Mouse (Mus musculus) adrenal gland (tissue): ENCODE measurements at regions not wholly inside any gene's neighbourhood (a gene's known extent, or its start where the extent isn't known, plus 50 kb on each side); places are given as distances from the start of the nearest gene placed in this dataset.

ENCODE experiments used
- intact Hi-C: fragments of 180-260 bp; cut with DNase I; formaldehyde crosslinking; loops from one replicate; pipeline ENCODE4 v1.15.1; 2025

DNA sequence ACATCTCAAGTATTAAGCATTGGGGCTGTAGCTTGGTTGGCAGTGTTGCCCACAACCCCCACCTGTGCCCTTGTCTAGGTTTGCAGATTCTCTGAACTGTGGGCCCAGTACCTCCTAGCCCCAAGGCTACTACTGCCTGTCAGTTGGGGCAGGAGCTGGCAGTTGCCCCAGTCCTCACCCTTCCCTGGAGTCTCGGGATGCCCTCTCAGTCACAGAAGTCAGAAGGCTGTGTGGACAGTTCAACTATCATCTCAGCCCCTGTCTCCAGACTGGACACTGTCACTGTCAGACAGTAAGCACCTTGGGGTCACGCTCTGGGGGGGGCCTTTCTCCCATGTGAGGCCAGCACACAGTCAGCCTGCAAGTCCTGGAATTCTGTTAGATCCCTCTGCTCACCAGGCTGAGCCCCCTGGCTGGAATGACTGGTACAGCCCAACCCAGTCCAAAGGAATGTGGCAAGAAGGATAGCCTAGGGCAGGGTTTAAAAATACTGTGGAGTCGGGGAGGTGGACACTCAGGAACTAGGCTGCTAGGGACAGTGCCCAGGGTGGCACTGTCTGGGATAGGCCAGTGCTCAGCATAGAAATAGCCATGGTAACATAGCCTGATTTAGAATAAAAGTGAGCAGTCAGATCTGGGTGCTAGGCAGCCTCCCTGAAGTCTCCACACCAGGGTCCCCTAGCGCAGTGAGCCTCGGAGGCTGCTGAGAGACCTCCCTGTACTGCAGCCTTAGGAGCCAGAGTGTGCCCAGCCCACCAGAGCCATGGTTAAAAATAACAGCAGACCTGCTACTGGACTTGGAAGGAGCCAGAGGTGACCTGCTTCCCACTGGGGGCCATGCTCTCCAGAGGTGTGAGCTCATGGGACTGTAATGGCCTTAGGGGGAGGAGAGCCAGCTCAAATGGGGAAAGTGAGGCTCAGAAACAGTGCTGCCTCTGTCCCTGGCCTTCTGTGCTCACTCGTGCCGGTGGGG, 83.1 kb upstream of the Ptpn1 start:
- intact Hi-C loops, result no loop called here

DNA sequence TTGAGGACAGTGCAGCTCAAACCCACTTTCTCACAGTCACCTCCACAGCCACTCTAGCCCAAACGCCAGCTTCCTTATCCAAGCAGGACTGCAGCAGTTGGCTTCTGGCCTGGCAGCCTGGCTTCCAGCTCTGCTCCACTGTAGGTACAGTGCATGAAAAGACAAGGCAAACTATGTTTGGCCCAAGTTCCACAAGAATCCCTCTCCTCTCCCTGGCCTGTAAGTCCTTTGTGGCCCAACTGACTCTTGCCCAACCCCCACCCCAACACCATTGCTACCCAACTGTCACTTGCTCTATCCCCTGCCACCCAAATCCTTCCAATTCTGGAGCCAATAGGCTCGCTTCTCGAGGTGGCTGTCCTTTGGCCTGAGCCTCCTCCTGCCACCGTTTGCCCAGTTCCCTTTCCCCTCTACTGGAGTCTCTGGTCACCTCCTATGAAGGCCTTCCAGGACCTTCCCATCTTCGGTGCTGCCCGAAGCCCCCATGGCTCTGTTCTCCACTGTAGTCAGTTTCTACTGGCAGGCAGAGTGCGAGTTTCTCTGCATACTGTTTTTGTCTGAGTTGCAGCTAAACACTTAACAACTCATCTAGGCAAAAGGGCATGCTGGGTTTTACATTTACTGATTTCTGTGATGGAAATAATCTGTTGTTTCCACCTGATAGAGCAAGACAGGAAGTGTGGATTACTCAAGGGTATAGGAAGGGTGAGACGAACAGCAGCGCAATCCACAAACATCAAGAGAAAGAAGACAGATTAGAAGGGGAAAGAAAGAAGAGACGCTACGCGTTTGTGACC, 84.4 kb upstream of the Ptpn1 start:
- intact Hi-C loops, result no loop called here

DNA sequence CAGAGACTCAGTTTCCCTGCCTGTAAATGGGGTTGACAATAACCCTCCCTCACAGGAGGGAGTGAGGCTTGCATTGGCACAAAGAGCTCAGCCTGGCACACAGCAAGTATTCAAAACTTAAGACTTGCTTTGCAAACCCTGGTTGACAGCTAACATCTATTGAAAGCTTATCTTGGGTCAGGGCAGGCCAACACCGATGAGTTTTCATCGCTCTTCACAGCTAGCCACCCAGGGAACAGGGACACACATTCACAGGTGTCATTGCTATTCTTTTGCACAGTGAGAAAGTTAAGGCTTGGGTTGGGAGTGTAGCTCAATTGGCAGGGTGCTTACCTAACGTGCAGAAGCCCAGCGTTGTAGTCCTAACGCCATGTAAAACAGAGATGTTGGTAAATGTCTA, 86.5 kb upstream of the Ptpn1 start:
- intact Hi-C loops, result no loop called here

DNA sequence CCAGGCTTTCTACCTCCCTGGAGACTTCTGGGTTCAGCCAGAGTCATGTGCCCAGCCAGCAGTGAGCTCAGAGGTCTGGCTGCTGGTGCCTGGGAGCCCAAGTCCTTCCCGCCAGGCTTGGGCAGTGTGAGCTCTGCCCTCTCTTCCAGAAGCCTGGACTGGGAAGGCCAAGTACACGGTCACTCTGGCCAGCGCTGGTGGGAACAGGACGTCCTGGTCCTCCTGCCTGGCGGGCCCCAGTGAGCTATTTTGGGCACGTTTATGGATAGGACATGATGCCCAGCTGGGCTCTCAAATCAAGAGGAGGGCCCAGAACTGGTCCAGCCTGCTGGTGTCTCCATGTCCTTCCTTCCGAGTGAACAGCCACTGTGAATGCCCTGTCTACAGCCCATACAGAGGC, 87.3 kb upstream of the Ptpn1 start:
- intact Hi-C loops, result no loop called here

DNA sequence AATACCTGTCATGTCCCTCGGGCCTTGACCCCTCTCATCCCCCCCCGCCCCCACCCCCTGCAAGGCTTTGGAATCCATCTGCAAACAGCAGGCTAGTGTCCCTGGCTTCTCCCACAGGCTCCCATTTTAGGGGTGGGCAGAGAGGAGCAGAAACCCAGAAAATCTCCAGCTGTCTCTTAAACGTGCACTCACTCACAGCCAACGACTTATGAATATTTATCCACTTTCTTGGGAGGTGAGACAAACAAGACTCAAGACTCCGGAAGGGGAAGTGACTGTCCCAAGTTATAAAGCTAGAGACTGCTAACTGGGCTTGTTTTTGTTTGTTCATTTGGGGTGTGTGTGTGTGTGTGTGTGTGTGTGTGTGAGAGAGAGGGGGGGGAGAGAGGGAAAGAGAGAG, 87.9 kb upstream of the Ptpn1 start:
- intact Hi-C loops, result no loop called here

DNA sequence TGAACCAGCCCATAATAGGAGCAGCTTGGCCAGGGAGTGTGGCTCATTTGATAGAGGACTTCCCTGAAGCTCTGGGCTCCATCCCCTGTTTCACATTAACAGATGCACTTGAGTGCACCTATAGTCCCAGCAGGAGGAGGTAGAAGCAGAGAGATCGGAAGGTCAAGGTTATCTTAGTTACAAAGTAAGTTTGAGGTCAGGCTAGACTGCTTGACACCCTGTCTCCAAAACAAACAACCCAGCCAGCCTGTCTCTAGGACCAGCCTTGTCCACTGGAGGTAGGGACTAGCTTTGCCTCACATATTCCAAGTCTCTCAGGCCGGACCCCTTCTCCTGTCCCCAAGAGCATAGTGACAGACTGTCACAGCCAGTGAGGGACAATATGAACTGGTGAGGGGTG, 88.9 kb upstream of the Ptpn1 start:
- intact Hi-C loops, result no loop called here

DNA sequence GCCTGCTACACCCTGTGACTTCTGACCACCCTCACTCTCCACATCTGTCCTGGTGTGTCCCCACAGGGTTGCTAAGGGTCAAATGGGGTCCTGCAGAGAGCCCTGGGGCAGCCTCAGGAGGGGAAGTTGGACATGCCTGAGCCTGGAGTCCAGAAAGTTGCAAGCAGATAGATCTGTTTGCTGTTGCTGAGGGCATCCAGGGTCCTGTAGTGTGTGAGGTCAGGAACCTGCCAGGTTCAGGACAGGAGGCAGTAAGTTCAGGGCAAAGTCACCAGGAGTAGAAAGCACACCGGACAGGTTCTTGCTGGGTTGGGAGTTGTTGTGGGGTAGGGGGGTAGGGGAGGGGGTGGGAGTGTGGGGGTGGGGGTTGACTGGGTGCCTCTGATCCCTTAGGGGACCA, 89.4 kb upstream of the Ptpn1 start:
- intact Hi-C loops, result no loop called here

DNA sequence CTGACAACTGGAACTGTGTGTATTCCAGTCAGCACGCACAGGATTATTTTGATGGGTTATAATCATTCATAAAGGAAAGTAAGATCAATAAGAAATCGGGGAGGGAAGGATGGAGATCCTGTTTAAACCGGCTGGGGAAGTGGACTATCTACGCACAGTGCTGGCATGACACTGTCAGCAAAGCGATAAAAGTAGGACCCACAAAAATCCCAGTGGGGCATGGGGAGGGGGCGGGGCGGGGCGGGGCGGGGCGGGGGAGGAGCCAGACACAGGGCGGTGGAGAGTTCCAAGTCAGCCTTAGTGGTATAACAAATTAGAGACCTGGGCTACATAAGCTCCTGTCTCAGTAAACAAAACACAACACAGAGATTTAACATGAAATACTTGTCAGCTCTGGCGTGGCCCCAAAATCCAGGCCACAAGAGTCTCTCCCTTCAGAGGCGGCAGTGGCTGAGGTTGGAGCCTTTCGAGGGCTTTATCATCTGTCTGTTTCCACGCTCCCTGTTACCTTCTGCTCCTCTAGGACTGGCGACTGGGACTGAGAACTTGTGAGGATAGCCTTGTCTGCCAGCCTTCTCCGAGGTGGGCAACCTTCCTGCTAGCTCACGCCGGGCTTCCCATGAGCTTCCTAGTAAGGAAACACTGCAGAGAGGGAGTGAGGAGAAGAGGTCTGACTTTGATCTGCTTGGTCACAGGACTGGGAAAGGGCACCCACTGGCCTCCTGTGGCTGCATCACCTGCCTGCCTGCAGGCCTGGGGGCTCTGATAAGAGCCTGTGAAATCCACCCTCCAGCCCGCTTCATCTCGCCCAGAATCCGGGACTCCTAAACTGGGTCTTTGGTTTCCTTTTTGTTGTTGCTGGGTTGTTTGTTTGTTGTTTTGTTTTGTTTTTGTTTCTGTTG, 90.3 kb upstream of the Ptpn1 start:
- intact Hi-C loops, result no loop called here

DNA sequence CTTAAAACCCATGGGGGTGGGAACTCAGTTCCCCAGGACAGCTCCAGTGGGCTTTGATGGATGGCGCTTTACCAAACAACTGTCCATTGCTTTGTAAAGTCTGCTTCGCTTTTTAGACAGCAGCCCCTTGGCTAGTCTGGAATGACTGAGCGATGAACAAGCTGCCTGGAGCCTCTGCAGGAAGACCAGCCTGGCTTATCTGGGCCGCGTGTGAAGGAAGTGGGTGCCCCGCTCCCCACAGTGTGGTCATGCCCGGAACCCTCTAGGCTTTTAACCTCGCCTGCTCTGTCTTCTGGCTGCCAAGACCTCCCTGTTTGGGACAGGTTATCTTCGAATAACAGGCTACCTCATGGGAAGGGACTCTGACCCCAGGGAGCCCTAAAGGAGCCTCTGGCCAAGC, 91.5 kb upstream of the Ptpn1 start:
- intact Hi-C loops, result no loop called here

DNA sequence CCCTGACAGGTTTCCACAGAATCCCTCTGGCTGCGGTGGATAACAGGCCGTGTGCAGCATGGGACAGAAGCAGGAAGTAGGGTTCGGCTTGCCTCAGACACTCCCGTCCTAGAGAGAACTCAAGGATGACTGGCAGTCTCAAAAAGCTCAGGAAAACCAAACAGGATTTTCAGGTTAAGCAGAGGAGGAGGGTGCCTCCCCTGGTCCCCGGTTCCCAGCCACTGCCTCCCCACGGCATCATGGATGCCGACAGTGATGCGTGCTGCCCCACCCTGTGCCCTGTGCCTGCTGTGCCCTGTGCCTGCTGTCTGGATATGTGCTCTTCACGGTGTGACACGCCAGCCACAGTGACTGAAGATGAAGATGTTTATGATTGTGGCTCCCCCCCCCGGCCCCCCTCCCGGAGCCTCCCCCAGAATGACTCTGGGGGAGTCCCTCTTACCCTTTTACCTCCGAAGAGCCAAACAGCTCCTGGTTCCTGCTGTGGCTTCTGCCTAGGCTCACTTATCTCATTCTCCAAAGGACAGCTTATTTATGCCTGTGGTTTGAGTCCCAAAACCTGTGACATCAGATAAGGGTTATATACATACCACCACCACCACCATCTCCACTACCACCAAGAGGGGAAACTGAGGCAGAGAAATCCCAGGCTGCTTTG, 92.4 kb upstream of the Ptpn1 start:
- intact Hi-C loops, result no loop called here

DNA sequence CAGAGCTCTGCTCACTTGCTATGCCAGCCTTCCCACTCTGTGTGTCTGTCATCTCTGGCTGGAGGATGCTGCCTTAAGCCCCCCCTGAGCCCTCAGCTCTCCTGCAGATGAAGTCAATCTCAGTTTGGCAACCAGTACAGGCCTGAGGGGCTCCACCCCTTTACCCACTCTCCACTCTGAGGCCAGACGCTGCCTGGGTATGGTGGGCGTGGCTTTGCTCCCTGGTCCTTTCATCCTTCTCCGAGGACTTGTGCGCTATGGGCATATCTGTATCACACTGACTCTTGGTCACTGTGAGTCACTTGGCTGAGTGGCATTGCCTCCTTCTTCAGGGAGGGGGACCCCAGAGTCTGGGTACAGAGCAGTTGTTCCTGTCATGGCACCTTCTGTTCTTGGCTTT, 94.3 kb upstream of the Ptpn1 start:
- intact Hi-C loops, result no loop called here

DNA sequence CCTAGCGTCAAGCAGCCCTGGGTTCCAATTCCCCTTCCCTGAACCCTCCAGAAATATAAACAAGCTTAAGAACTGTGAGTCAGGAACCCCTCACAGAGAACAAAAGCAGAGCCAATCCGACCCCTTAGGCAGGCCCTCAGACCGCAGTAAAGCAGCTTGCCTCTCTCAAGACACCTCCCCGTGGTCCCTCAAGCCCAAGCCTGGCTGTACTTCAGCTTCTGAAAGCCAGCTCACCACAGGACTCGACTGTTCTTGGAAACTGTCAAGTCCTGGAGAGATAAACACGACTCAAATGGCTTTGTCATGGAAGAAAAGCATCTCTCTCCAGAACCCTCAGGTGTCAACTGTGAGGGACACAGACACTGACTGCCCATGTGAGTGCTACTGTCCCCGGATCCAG, 95.2 kb upstream of the Ptpn1 start:
- intact Hi-C loops, result no loop called here

DNA sequence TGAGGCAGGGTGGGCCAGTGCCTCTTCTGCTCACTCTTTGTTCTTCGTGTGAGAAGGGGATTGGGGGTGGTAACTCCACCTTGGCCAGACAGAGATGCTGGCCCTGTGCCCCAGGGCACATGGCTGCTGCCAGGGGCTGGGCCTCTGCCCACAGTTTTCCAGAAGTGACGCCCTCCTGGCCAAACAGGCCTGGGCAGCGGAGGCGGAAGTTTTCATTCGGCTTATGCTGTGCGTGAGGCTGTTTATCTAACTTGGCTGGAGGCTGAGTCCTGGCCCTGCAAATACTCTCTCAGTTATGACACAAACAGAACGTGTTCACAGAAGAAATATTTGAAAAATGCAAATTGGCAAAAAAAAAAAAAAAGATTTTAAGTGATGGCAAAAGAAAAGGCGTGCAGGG, 97.3 kb upstream of the Ptpn1 start:
- intact Hi-C loops, result no loop called here

DNA sequence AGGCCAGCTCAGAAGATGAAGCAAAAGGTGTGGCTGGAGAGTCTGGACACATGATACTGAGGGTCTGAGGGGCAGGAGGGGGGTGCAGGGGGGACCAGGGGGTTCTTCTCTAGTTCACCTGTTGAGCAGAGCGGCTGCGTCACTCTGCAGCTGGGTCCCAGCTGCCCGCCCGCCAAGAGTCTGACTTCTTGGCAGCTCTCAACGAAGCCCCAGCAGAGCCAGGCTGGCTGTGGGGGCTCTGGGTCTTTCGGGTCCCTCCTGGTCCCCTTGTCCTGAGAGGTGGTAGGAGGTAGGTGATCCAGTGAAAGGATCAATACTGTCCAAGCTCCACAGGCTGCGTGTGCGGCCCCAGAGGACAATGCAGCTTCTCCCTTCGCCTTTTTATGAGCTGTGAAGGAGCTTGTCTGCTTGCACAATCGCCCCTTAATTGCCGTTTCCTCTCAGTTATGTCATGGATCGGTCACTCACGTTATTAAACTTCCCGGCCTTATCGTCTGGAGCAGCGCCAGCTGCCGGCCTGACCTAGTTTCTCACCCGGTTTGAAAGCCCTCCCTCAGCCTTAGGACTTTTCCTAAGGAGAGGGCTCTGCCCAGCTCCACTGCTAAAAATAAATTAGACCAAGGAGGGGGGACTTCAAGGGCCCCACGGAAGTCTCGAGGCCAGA, 98.4 kb upstream of the Ptpn1 start:
- intact Hi-C loops, result no loop called here

DNA sequence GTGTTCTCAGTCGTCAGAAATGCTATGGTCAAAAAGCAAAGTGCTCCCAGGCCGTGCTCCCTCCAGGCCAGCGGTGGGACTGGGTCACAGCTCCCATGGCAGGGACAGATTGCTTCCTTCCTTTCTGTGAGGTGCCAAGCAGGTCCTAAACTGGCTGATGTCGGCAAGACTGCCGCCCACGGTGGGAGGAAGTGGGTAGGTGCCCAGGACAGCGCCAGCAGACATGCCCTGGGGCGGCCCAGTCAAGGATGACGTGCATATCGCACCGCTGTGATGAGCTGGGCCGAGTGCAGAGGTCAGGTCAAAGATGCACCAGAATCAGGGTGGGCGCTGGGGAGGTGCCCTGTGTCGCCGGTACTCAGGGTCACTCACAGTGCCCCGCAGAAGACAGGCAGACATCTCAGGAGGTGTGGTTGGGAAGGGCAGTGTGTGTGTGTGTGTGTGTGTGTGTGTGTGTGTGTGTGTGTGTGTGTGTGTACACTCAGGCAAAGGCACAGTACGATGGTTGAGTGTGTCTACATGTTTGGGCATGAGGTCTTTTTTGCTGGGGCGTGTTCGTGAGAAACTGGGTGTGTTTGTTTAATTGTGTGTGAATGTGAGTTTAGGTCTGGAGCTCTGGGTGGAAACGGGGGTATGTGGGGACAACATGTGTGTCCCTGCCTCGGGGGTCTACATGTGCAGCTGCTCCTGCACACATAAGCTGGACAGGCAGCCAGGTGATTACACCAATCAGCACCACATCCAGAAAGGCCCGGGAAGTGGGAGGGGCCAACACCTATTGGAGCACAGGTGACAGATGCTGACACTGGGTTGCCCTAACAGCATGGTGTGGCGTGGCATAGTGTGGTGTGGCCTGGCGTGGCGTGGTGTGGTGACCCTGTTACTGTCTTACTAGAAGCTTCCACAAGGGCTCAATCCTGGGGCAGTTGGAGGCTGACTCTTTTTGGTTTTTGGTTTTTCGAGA, 100.5 kb upstream of the Ptpn1 start:
- intact Hi-C loops, result no loop called here

DNA sequence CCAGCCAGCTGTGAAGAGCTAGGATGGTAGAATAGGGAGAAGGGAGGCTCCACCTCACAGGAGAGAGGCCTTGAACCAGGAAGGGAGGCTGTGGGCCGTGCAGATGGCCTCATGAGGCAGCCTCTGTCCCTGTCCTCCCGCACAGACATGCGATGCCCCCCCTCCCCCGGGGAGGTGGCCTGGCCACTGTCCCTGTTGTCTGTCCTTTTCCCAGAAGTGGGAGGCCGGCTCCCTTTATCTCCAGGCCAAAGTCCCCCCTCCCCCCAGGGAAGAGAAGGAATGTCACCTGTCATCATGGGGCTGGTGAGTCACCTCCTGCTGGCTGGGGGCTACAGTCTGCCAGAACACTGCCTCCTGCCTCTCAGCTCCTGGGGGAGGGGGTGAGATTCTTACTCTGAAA, 103.6 kb upstream of the Ptpn1 start:
- intact Hi-C loops, result no loop called here

DNA sequence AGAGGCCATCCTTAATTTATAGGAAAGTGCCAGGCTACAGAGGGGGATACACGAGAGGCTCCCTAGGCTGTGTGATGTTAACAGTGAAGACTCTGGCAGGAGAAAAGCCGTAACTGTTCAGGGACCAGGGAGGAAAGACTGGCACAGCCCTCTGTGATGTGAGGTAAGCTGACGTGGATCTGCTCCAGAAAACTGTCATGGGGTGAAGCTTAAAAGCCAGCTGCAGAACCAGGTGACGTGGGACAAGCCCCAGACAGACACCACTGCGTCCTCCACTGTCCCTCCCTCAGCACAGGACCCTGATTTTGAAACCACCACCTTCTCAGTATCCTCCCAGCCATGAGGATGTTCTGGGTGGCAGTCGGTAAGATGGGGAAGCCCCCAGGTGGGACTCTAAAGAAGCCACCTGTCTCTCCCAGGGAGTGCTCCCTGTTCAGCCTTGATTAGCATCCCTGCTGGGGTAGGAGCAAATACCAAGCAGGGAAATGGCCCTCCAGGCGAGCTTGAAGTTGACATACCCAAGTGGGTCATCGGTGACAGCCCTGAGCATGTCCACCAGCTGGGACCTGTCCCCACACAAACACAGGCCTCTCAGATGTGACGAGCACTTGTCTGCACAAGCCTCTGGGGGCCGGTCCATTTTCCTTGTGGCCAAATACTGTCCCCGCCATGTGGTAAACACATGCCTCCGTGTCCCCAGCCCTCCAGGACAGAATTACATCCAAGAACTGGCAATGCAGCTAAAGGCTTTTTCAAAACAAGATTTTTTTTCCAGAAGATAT, 104.7 kb upstream of the Ptpn1 start:
- intact Hi-C loops, result no loop called here

DNA sequence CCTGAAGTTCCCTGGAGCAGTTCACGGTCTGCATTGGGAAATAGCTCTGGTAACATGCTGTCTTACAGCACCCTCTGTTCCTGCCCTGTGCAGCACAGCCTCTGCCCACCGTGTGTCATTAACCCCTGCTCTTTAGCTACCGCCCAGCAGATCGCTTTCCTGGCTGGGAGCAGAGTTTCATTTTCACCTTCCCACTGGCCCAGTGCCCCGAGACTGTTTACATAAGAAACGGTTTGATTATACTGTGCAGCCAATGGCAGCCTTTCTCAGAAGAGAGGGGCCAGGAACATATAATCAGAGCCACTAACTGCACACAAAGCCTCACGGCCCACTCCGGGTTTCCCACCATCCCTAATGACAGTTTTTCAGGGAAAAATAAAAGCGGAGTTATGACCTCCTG, 108.3 kb upstream of the Ptpn1 start:
- intact Hi-C loops, result no loop called here
